Mouse (Mus musculus) cortical plate, adult 2 months (tissue): ENCODE results near the gene Olfr1442. TPM values are rescaled to one million over a fixed set of nuclear protein-coding genes. Genes with fewer than 3 reads are reported as not detected.
"Not testable (repeated sequence)": the region's sequence is repeated elsewhere in the genome, so short reads cannot be mapped to it uniquely, and the experiment has no call there.

Experiments
- H3K27ac ChIP-seq: fragments of 200-500 bp; 2 replicates; pipeline ENCODE4 v1.5.1; 2012; ENCODE audit warnings: low read length, control low read depth, inconsistent platforms; ENCODE audit not compliant: insufficient read depth
- H3K4me1 ChIP-seq: fragments of 200-500 bp; 2 replicates; pipeline ENCODE4 v1.6.1; 2011; ENCODE audit warnings: low read length; ENCODE audit not compliant: control insufficient read depth, insufficient read depth
- H3K4me3 ChIP-seq: fragments of 200-500 bp; 2 replicates; pipeline ENCODE4 v1.5.1; 2011; ENCODE audit warnings: mild to moderate bottlenecking, low read length, control low read depth; ENCODE audit not compliant: insufficient read depth
- CTCF ChIP-seq: fragments of 200-500 bp; IDR thresholded peaks from 2 replicates; pipeline ENCODE4 v1.5.1; 2011; ENCODE audit warnings: mild to moderate bottlenecking, control low read depth, low read length; ENCODE audit not compliant: insufficient read depth; ENCODE audit errors: extremely low read depth
- POLR2A ChIP-seq: fragments of 200-500 bp; IDR thresholded peaks from 2 replicates; pipeline ENCODE4 v1.6.1; 2011; ENCODE audit warnings: mild to moderate bottlenecking, low read length, control low read depth; ENCODE audit not compliant: insufficient read depth; ENCODE audit errors: extremely low read depth
- polyA plus RNA-seq: library from polyadenylated mRNA; depleted of rRNA; stranded (reverse); fragments of >200 nt; gene quantifications from 2 replicates; pipeline ENCODE4 v1.2.3, GENCODE M21; 2012

Gene Olfr1442
- polyA plus RNA-seq, 1 experiment: not detected

DNA sequence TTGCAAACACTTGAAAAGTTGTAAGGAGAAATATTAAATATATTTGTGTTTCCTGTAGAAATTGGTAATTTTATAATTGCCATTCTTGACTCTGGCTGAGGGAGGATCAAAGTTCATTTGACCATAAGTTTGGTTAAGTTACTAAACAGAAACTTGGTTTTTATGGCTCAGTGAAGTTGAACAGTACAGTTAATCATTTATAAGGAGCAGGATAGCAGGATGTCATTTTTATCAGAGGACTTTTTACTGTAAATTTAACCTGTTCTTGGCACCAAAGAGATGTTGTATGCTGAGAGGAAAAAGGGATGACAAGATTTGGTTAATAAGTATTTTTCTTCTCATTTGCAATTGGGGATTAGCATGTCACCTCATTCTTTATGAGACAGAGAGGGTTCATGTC lies 14.4 kb downstream of the Olfr1442 start:
- H3K27ac ChIP-seq: no peak overlapping the region
- no peaks in the 10 kb centered on the region for H3K4me1 ChIP-seq
- no peak for TF ChIP-seq POLR2A
- no peak for TF ChIP-seq CTCF
- H3K4me3 ChIP-seq: no peak overlapping the region

DNA sequence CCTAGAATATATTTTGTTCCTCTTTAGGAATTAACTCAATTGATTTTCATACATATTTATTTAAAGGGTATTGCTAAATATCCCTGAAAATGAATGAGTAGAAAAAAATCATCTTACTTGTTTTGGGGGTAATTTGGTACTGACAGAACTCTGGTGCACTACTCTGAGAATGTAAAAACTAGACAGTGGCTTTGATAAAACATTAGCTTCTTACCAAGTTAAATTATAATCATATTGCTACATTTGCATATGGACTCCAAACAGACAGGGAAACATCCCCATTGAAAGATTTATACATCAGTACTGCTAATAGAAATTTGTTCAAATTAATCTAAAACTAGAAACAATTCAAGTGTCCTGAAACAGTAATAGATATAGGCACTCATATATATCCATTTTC lies 15.0 kb downstream of the Olfr1442 start:
- TF ChIP-seq CTCF: no peak
- TF ChIP-seq POLR2A: no peak
- Histone ChIP-seq H3K4me1 (no peaks in the 10 kb centered on the region), H3K4me3 (no peak overlapping the region), H3K27ac (no peak overlapping the region)

DNA sequence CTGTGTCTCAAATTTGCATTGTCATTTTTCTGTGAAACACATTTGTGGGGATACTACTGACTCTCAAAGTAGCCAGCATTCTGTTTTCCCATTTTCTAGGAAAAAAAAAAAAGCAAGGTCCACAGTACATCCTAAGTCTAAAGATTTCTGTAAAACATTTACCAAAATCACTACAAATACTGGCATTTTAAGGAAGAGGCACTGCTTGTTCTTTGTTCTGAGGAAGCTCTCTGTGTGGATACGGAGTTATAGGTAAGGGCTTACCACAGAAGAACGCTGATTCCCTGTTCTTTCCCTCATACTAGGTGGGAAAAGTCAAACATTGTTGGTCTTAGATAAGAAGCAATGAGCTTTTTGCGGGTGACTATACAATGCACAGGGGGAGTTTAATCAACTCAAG lies 25.4 kb downstream of the Olfr1442 start, which contains the start of gene Keg1:
Keg1 (plus strand) TSS at position 197 of the 400 bp plus-strand sequence.
- H3K27ac ChIP-seq: no peak within 1 kb of the TSS
- H3K4me3 ChIP-seq: no peak within 1 kb of the TSS
- no peaks in the 10 kb centered on the region for H3K4me1 ChIP-seq
- no peak for TF ChIP-seq CTCF
- no peak for TF ChIP-seq POLR2A

GRCm38 (mm10) chr19:12696221-12696620 lies 26.0 kb downstream of the Olfr1442 start:
- Histone ChIP-seq H3K27ac (no peak overlapping the region), H3K4me3 (no peak overlapping the region), H3K4me1 (no peaks in the 10 kb centered on the region)
- TF ChIP-seq CTCF: no peak
- no peak for TF ChIP-seq POLR2A

DNA sequence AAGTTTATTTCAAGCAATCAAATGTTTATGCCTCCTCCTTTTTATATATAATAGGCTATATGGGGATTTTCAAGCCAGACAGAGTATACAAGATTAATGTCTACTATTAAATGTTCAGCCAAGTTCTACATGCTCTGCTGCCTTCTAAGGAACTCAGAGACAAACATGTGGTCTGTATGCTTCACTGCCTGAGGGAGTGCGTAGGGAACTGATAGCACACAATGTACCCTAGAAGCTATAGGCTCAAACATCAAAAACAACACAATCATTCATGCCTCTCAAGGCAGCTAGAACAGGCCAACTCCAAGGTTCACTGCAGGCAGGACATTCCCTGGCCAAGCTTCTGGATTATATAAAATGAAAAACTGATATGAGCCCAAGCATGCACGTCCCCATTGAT lies 38.2 kb downstream of the Olfr1442 start:
- Histone ChIP-seq H3K4me1 (no peaks in the 10 kb centered on the region), H3K27ac (no peak overlapping the region), H3K4me3 (no peak overlapping the region)
- no peak for TF ChIP-seq CTCF
- TF ChIP-seq POLR2A: no peak

DNA sequence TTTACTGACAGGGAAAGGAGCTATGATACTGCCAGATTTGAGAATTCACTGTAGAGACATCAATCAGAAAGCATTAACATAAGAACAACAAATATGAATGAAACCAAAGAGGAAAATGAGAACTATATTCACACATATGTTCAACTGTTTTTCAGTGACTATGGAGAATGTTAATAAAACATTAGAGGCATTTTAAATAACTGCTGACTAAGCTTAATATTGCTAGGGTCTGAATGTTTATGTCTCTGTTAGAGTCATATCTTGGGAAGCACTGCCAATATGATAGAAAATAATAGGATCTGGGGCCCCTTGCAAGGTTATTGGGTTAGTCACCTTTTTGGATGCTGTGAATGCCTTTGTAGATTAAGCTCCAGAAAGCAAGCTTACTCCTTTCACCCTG lies 38.7 kb downstream of the Olfr1442 start:
- TF ChIP-seq POLR2A: no peak
- TF ChIP-seq CTCF: no peak
- no peak overlapping the region for H3K4me3 ChIP-seq
- no peaks in the 10 kb centered on the region for H3K4me1 ChIP-seq
- no peak overlapping the region for H3K27ac ChIP-seq

DNA sequence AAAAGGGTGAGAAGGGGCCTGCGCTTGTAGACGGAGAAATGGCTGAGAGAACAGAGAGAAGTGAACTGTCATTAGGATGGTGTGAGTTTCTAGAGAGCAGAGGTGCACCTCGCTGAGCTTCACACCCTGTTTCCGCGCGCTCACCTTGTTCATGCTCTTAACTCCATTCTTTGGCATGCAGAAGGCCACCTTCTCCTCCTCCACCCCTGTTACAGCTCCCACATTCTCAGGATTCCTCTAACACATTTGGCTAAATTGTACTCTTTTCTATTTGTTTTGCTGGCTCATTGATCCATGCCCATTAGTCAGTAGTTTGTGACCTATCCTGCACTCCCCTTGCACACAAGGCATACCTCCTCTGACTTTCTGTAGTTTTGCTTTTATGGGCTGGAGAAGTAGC lies 49.0 kb downstream of the Olfr1442 start:
- no peak overlapping the region for H3K4me3 ChIP-seq
- H3K27ac ChIP-seq: no peak overlapping the region
- TF ChIP-seq POLR2A (no peak), CTCF (no peak)
- H3K4me1 ChIP-seq: no peaks in the 10 kb centered on the region

DNA sequence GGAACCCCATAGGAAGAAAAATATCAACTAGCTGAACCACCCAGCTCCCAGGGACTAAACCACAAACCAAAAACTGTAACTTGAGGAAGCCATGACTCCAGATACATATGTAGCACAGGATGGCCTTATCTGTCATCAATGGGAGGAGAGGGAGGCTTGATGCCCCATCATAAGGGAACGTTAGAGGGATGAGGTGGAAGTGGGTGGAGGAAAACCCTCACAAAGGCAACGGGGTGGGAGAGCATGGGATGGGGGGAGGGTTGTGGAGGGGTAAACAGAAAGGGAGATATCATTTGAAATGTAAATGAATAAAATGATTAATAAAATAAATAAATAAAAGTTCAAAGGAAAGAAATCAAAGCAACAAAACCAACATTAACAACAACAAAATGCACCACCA lies 50.2 kb downstream of the Olfr1442 start:
- TF ChIP-seq CTCF (no peak), POLR2A (no peak)
- H3K4me1 ChIP-seq: no peaks in the 10 kb centered on the region
- no peak overlapping the region for H3K4me3 ChIP-seq
- H3K27ac ChIP-seq: no peak overlapping the region

DNA sequence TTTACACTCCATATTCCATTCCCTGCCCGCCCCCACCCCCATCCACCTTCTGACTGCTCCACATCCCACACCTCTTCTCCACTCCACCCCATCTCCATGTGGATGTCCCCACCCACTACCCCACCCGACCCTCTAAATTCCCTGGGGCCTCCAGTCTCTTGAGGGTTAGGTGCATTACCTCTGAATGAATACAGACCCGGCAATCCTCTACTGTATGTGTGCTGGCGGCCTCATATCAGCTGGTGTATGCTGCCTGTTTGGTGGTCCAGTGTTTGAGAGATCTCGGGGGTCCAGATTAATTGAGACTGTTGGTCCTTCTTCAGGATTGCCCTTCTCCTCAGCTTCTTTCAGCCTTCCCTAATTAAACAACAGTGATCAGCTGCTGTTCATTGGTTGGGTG lies 50.7 kb downstream of the Olfr1442 start:
- not testable (repeated sequence) for H3K27ac ChIP-seq, H3K4me1 ChIP-seq, H3K4me3 ChIP-seq

- not testable (repeated sequence) for H3K4me3 ChIP-seq, H3K27ac ChIP-seq, H3K4me1 ChIP-seq
Observed at GRCm38 (mm10) chr19:12721596-12721995, 51.4 kb downstream of the Olfr1442 start.

DNA sequence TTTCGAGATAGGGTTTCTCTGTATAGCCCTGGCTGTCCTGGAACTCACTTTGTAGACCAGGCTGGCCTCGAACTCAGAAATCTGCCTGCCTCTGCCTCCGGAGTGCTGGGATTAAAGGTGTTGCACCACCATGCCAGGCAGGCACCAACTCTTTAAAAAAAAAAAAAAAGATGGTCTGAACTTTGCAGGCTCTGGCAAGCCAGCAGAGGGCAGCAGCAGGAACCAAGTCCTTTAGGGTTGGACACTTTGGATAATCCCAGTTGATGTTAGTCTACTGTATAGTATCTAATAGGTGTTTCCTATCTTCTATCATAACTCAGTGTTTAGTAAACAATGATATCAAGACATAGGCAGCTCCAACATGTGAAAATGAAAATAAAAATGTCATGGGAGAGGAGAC lies 52.1 kb downstream of the Olfr1442 start:
- TF ChIP-seq CTCF (peak; percentile 20; the same call in 1 of the 2 replicates), POLR2A (no peak)
- no peaks in the 10 kb centered on the region for H3K4me1 ChIP-seq
- no peak overlapping the region for H3K4me3 ChIP-seq
- H3K27ac ChIP-seq: no peak overlapping the region
